In the genomic region with DNA sequence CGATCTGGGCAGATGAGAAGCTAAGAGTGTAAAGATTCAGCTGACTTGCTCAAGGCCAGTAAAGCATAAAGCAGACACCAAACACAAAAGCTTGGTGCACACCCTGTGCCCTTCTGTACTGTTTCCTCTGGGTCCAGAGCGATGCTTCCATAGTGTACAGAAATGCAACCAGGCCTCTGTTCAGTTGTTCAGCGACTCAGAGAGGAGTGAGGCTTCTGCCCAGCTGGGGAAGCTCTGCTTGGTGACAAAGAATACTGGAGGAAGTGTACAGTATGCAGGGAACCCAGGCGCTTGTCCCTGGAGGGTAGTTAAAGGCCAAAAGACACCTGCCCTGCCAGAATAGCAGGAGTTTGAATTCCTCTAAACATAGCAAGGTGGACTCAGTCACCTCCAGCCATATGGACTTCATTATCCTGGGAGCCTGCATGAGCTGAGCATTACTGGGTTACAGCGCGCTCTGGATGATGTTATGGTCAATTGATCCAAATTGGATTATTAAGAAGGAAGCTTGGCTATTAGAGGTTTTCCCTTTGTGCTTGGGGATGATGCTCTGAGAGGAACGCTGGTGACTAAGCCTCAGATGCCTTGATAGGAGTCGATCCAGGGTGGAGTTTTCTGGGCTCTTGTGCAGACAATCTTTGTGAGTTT, we compare ENCODE assay signal across 17 mouse cellular contexts.
DNase-seq lines count a peak whose midpoint lies in the region.
"Had no signal": no experiment of that assay in that cellular context is flagged by ENCODE, and none has a peak within 500 bp of the region (broad histone marks: within the 10 kb centered on the region; RNA-seq: fewer than 3 reads in every experiment).

No protein-coding gene starts in this region.

- intact Hi-C loops in heart, postnatal 10 days (cut with DNase I), result no loop called here

- H3K36me3 ChIP-seq in heart, embryonic 10.5 days, result no peaks in the 10 kb centered on the region
- H3K36me3 ChIP-seq: forebrain, embryonic 12.5 days; hindbrain, embryonic 12.5 days had no signal

- 0 out of 2 replicates have a peak overlapping the region, but pooled peaks have one; percentile 29 for H3K27ac ChIP-seq in heart, embryonic 10.5 days
- H3K27ac ChIP-seq: forebrain, embryonic 12.5 days; hindbrain, embryonic 12.5 days; left cerebral cortex, adult 2 months had no signal

- 69% methylated on average over 8 of the region's 8 CpGs for WGBS in heart, embryonic 10.5 days

- peaks cover 14% of the 10 kb centered on the region for H3K4me1 ChIP-seq in heart, embryonic 10.5 days
- H3K4me1 ChIP-seq: megakaryocyte, embryonic 14.5 days had no signal

- no peaks in the 10 kb centered on the region for H3K9me3 ChIP-seq in heart, embryonic 10.5 days
- H3K9me3 ChIP-seq: forebrain, embryonic 12.5 days; hindbrain, embryonic 12.5 days had no signal

- no peak for DNase-seq in heart, embryonic 10.5 days (ENCODE audit: low spot score)
- DNase-seq in heart, postnatal 10 days, result no peak
- peak; percentile 73 for DNase-seq in embryo, embryonic 11 days
- peak; percentile 73 for DNase-seq in hindlimb bud, embryonic 11.5 days (ENCODE audit: extremely low spot score, low read depth, low spot score)
- DNase-seq in retina, embryonic 14.5 days (ENCODE audit: low spot score), result peak; percentile 46
- no peak for DNase-seq in thymus, postnatal 36 days
- DNase-seq in ovary, postnatal 36 days (ENCODE audit: low spot score), result no peak
- DNase-seq: cerebellum, adult 8-10 months; gastrocnemius, postnatal 36 days; heart, postnatal 14 days; layer of hippocampus, adult 9-11 months; left cerebral cortex, postnatal 4 days; lung, adult 2 months had no signal

- peaks cover 19% of the 10 kb centered on the region; the same call in 1 of the 2 replicates for H3K27me3 ChIP-seq in heart, embryonic 10.5 days (ENCODE audit: insufficient read depth, poor library complexity, severe bottlenecking)
- H3K27me3 ChIP-seq: megakaryocyte, embryonic 14.5 days had no signal

- no peak overlapping the region for H3K4me3 ChIP-seq in heart, embryonic 10.5 days
- H3K4me3 ChIP-seq: forebrain, embryonic 12.5 days; hindbrain, embryonic 12.5 days; left cerebral cortex, adult 2 months; megakaryocyte, embryonic 14.5 days had no signal

Comparison
In these comparisons a context has a peak if more than half of its experiments do, and no peak if none do; other contexts are left out.
1. DNase-seq: peak in embryo, embryonic 11 days (single experiment), hindlimb bud, embryonic 11.5 days (single experiment) and retina, embryonic 14.5 days (single experiment); none in heart, embryonic 10.5 days (single experiment), heart, postnatal 10 days (0 of 2), thymus, postnatal 36 days (0 of 2) and ovary, postnatal 36 days (single experiment).